Mouse (Mus musculus) stomach, embryonic 15.5 days (tissue): ENCODE results near the gene Mlh1. TPM values are rescaled to one million over a fixed set of nuclear protein-coding genes. Genes with fewer than 3 reads are reported as not detected.

Experiments
- ATAC-seq: fragments of 200-750 bp; cut with Nextera tagmentation; 2 replicates; pipeline ENCODE4 v1.8.0; 2017; ENCODE audit warnings: low read depth, moderate number of reproducible peaks, moderate TSS enrichment; ENCODE audit not compliant: insufficient read depth, low FRiP score
- H3K27ac ChIP-seq: fragments of 300-500 bp; sonication (generic); 2 replicates; pipeline ENCODE4 v1.5.1; 2015; ENCODE audit warnings: mild to moderate bottlenecking, inconsistent platforms
- H3K27me3 ChIP-seq: fragments of 300-500 bp; sonication (generic); replicated peaks from 2 replicates; pipeline ENCODE4 v1.6.1; 2015; ENCODE audit warnings: inconsistent platforms
- H3K36me3 ChIP-seq: fragments of 300-500 bp; sonication (generic); 2 replicates; pipeline ENCODE4 v1.6.1; 2015; ENCODE audit warnings: inconsistent platforms
- H3K4me1 ChIP-seq: fragments of 300-500 bp; sonication (generic); 2 replicates; pipeline ENCODE4 v1.6.1; 2015; ENCODE audit warnings: inconsistent platforms
- H3K4me2 ChIP-seq: fragments of 300-500 bp; sonication (generic); 2 replicates; pipeline ENCODE4 v1.6.1; 2015; ENCODE audit warnings: mild to moderate bottlenecking, inconsistent platforms
- H3K4me3 ChIP-seq: fragments of 300-500 bp; sonication (generic); replicated peaks from 2 replicates; pipeline ENCODE4 v1.5.1; 2015; ENCODE audit warnings: inconsistent platforms
- H3K9ac ChIP-seq: fragments of 300-500 bp; sonication (generic); 2 replicates; pipeline ENCODE4 v1.6.1; 2015; ENCODE audit warnings: inconsistent platforms
- H3K9me3 ChIP-seq: fragments of 300-500 bp; sonication (generic); 2 replicates; pipeline ENCODE4 v1.6.1; 2016; ENCODE audit warnings: inconsistent platforms
- WGBS: fragments of 180-500 bp; shearing (Covaris S2); methylation state at CpG from one replicate; pipeline ENCODE4 v1.1.7; 2015; 5-methylcytosine and 5-hydroxymethylcytosine counted together
- polyA plus RNA-seq: library from polyadenylated mRNA; unstranded; fragments of >200 nt; fragmentation: Nextera tagmentation; extraction: Ambion mirVana; gene quantifications from 2 replicates; pipeline ENCODE4 v1.2.1, GENCODE M21; 2015

Mlh1 gene
- polyA plus RNA-seq, 1 experiment from 2014 or later, result 36.8 TPM

GRCm38 (mm10) chr9:111184929-111185328 lies 86.7 kb downstream of the Mlh1 start:
- Histone ChIP-seq H3K27ac (no peak overlapping the region), H3K9ac (no peak overlapping the region), H3K36me3 (0 out of 2 replicates have a peak, but pooled peaks cover 5% of the 10 kb centered on the region), H3K4me2 (no peak overlapping the region), H3K27me3 (no peaks in the 10 kb centered on the region), H3K4me1 (no peaks in the 10 kb centered on the region), H3K4me3 (no peak overlapping the region), H3K9me3 (no peaks in the 10 kb centered on the region)
- 66% methylated on average over 4 of the region's 4 CpGs for WGBS
- ATAC-seq, result no peak

GRCm38 (mm10) chr9:111182176-111182575 lies 89.4 kb downstream of the Mlh1 start:
- Histone ChIP-seq H3K4me1 (no peaks in the 10 kb centered on the region), H3K36me3 (no peaks in the 10 kb centered on the region), H3K4me3 (no peak overlapping the region), H3K9me3 (no peaks in the 10 kb centered on the region), H3K4me2 (no peak overlapping the region), H3K9ac (no peak overlapping the region), H3K27ac (no peak overlapping the region), H3K27me3 (no peaks in the 10 kb centered on the region)
- WGBS, result 61% methylated on average over 3 of the region's 3 CpGs
- ATAC-seq, result no peak

- Histone ChIP-seq H3K4me1 (no peaks in the 10 kb centered on the region), H3K4me2 (no peak overlapping the region), H3K27me3 (no peaks in the 10 kb centered on the region), H3K36me3 (no peaks in the 10 kb centered on the region), H3K4me3 (no peak overlapping the region), H3K9ac (no peak overlapping the region), H3K27ac (no peak overlapping the region), H3K9me3 (no peaks in the 10 kb centered on the region)
- WGBS, result 83% methylated on average over 5 of the region's 5 CpGs
- no peak for ATAC-seq
These were observed 92.6 kb downstream of the Mlh1 start for GRCm38 (mm10) chr9:111178971-111179370.

Other genes with a start within 250 kb of the Mlh1 start
- gene Ccrl2, start 214.3 kb downstream of the Mlh1 start, polyA plus RNA-seq, result 2.5 TPM in 2 replicates
- gene Lrrfip2, start 154.2 kb downstream of the Mlh1 start, polyA plus RNA-seq, result 37.3 and 38.7 TPM in 2 replicates
- gene Epm2aip1, start 138 bp upstream of the Mlh1 start, polyA plus RNA-seq, result 23.5 and 25.8 TPM in 2 replicates
- gene Trank1, start 39.9 kb upstream of the Mlh1 start, polyA plus RNA-seq, result 0.10 and 0.13 TPM in 2 replicates
- gene Dclk3, start 167.3 kb upstream of the Mlh1 start, polyA plus RNA-seq, result 0.59 and 0.71 TPM in 2 replicates